Comparison of ENCODE assay signal across 12 mouse cellular contexts in genomic region chr1:119356916-119357315, GRCm38 (mm10).
"Had no signal": no experiment of that assay in that cellular context is flagged by ENCODE, and none has a peak within 500 bp of the region (broad histone marks: within the 10 kb centered on the region; RNA-seq: fewer than 3 reads in every experiment).

No protein-coding gene starts in this region.

- DNase-seq: gastrocnemius, postnatal 14 days; gastrocnemius, postnatal 36 days; heart, adult 18-20 months; heart, postnatal 14 days; heart, postnatal 36 days; kidney, adult 11 months; kidney, adult 2 months; kidney, adult 9 months; kidney, postnatal 25 days; kidney, postnatal 4 days; liver; liver, embryonic 13.5 days had no signal
